Mouse (Mus musculus): ENCODE data around the gene Chka.

Gene Chka

DNA sequence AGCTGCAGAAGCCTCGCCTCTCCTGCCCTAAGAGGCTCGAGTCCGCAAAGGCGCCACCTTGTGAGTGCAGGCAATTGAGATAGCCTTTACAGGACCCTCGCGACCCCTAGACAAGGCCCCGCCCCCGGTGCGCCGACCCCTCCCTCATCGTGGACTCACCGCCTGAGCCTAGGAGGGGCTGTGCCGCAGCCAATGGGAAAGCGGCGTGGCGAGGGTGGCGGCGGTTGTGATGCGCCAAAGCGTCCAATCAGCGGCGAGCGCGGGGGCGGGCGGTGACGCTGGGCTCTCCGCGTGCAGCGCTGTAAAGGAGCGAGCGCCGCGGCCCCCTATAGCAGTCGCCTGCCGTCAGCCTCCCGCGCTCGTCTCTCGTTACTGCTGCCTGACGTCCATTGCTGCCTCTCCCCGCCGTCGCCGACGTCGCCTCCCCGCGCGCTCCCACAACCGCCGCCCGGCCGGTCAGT is at the start of gene Chka:
TSS of gene Chka (plus strand) at position 272 of the 461 bp plus-strand sequence.
- under 1% methylated on average over 53 of the region's 54 CpGs for WGBS

DNA sequence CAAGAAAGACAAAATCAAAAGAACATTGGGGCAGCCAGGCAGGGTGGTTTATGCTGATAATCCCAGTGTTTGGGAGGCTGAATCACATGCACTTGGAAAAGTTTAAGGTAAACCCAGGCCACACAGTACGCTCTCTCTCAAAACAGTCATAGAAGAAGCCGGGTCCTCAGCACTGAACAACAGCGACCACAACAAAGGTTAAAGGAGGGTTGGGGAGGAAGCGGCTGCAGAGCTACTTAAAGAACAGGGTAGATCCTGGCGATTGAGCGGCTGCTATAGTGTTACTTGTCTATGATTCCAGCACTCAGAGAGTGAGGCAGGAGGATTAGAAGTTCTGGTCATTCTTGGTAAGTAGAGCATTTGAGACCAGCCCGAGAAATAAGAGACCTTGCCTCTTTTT is 46.0 kb upstream of the Chka start:
- WGBS = 91% methylated on average over 7 of the region's 7 CpGs

DNA sequence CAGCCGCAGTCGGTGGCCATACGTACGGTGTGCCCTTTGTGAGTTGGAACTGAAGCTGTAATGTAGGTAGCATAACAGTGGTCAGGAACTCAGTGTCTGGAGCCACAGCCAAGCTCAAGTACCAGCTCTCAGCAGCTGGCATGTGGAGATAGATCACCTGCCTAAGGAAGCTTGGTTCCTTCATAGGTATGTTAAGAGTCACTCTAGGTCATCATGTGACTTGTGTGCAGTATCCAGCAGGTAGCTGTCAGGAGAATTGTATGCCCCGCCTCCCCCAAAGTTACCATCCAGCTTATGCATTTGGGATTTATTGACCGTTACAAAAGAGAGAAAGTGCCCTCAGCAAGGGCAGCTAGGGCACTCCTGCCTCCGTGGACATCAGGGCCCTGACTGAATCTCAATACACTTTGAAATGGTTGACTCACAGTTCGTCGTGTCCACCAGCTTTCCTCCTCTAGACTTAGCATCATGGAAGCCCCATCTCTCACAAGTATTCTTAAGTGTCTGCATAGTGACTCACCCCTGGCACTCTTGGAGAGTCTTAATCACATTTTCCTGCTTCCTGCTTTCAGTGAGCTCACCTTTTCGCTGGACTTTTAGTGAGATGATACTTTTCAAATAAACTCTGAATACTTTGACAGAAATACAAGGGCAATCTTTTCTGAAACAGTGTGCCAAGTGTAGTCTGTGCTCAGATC is 40.9 kb upstream of the Chka start:
- WGBS = 91% methylated on average over 10 of the region's 10 CpGs

DNA sequence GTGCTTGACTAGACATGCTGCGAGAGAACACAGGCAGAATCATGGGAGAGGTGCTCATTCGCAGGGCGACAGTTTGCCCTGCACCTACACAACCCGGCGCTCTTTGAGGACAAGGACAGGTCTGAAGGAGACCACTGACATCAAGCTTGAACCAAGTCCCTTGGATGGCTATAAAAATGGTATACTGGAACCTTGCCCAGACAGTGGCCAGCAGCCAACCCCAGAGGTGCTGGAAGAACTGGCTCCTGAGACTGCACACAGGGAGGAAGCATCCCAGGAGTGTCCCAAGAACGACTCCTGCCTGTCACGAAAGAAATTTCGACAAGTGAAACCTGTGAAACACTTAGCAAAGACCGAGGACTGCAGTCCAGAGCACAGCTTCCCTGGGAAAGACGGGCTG is 37.1 kb upstream of the Chka start:
- WGBS = 71% methylated on average over 10 of the region's 10 CpGs

GRCm38 (mm10) chr19:3815824-3816223 is 35.7 kb upstream of the Chka start:
- WGBS = 82% methylated on average over 12 of the region's 12 CpGs

GRCm38 (mm10) chr19:3819080-3819479 is 32.5 kb upstream of the Chka start:
- 58% methylated on average over 2 of the region's 2 CpGs for WGBS

DNA sequence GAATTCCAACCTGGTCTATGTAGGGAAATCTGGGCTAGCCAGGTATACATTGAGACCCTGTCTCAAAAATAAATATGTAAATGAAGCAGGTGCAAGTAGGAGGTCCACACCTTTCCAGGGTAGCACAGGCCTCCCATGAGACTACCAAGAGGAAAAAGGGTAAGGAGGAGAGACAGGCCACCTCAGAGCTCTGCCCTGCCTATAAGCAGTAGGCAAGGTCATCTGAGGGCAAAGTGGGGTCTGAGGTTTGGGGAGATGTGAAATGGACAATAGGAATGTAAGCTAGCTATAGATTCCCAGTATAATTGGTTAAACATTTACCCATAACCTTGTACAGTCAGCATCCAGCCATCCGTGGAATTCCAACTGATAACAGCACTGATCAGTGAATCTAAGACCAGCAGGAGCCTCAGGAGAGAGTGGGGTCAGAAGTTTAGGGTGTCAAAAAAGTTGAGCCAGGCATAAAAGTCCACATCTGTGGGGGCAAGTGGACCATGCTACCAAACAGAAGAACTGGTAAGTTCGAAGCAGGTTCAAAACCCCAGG is 31.6 kb upstream of the Chka start:
- 78% methylated on average over 2 of the region's 2 CpGs for WGBS

GRCm38 (mm10) chr19:3829863-3830262 is 21.7 kb upstream of the Chka start:
- WGBS = 88% methylated on average over 3 of the region's 3 CpGs

DNA sequence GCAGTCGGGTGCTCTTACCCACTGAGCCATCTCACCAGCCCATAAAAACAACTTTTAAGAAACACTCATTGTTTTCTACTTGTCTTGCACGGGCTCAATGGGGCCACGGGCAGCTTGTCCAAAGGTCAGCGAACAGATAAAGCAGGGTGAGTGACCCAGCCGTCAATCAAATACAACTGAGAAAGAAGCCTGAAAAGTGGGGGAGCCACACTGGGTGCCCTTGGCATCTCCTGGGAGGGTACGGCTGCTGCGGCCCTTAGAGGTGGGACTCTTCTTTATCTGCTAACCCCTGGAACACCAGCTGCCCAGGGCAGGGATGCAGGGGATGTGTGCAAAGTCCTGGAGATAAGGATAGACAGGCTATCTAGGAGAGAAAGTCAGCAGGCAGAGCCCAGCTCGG is 19.9 kb upstream of the Chka start:
- WGBS = 88% methylated on average over 8 of the region's 8 CpGs

- WGBS = 42% methylated on average over 4 of the region's 4 CpGs
These were observed 18.7 kb upstream of the Chka start for GRCm38 (mm10) chr19:3832851-3833353.

DNA sequence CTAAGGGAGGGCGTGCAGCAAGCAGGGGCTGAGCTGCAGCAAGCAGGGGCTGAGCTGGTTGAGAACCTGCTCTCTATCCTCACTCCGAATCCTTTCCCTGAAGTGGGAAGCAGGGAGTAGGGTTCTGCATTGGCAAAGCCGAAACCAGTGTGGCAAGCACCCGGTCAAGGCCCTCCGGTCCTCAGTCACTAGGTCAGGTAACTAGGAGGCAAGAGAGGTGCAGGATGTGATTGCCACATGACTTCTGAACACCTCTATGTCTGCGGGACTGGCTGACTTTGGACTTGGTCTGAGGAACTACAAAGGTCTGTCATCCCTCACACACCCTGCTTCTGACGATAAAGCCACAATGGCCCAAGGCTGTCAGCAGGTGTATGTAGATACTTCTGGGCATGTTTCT is 17.3 kb upstream of the Chka start:
- 96% methylated on average over 7 of the region's 7 CpGs for WGBS

- WGBS = 96% methylated on average over 9 of the region's 9 CpGs
These were observed 14.8 kb upstream of the Chka start for GRCm38 (mm10) chr19:3836791-3837190.

- 82% methylated on average over 3 of the region's 3 CpGs for WGBS
These were observed 12.6 kb upstream of the Chka start for GRCm38 (mm10) chr19:3838931-3839330.

GRCm38 (mm10) chr19:3839686-3840085 is 11.9 kb upstream of the Chka start:
- WGBS = 71% methylated on average over 2 of the region's 2 CpGs

GRCm38 (mm10) chr19:3840214-3840651 is 11.3 kb upstream of the Chka start:
- 52% methylated on average over 5 of the region's 5 CpGs for WGBS

DNA sequence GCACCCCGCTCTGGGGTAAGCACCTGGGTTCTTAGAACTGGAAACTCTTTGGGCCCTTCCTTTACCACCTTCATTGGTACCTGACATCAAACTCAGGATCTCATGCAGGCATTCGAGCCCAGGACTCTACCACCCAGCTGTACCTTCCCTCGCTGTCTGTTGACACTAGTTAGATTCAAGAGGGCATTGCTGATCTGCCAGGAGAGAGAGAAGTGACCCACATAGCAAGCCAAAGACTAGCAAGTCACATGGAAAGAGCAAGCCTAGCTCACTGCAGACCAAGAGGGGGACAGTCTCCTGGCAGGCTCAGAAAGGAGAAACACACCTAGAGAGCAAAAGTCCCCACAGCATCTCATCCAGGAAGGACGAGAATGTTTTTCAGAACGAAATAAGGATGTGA is 10.9 kb upstream of the Chka start:
- 83% methylated on average over 5 of the region's 5 CpGs for WGBS

- WGBS = 70% methylated on average over 12 of the region's 12 CpGs
These were observed 9.0 kb upstream of the Chka start for GRCm38 (mm10) chr19:3842359-3843148.

- 92% methylated on average over 2 of the region's 2 CpGs for WGBS
These were observed 7.9 kb upstream of the Chka start for GRCm38 (mm10) chr19:3843629-3844028.

DNA sequence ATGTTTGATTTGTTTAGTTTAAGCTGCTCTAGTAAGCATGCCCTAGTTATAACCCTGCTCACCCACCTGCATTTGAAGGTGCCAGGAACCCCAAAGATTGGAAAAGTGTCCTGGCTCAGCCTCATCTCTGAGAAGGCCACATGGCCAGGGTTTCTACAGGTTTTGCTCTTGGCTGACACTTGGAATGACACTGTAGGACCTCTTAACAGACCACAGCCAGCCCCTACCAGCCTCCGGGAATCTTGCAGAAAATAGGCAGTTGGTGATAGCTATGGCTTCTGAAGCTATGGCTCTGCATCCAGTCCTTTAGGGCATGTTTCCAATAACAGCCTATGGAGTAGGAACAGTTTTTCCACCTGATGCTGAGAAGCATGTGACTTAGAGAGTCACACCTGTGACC is 6.7 kb upstream of the Chka start:
- WGBS = 100% methylated on average over 1 of the region's 1 CpGs

- WGBS = 93% methylated on average over 11 of the region's 11 CpGs
These were observed 6.2 kb upstream of the Chka start for GRCm38 (mm10) chr19:3845339-3845738.

DNA sequence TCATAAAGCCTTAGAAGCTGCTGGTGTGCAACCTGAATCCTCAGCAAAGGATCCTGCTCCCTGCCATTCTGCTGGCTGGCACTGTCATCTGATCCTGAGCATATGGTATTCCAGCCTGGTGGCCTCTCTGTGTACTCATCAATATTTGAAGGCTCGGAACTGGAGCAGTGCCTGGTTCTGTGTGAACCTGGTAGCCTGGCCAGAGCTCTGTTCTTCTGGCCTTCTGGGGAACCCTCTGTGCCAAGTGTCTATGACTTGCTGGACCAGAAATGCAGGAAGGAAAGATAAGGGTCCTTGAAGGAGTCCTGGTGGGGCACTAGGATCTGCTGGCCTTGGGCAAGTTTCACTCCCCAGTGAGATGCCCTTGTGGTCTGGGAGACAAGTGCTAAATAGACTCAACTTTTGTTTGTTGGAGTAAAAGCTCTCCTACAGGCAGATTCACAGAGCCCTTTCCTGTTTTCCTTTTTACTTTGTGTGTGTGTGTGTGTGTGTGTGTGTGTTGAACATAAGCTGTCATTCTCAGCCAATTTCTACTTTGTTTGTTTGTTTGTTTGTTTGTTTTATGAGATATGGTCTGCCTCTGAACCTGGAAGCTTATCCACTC is 5.7 kb upstream of the Chka start:
- WGBS = 81% methylated on average over 1 of the region's 1 CpGs
